Mouse (Mus musculus): Measurements from ENCODE around the gene Gpx1.

GRCm38 (mm10) chr9:108389220-108389619 is 50.5 kb downstream of the Gpx1 start:
- TF ChIP-seq HCFC1 (IDR thresholded peaks at IDR 0.05; ENCODE audit: borderline replicate concordance, insufficient read depth, low read length) (no peak), ZC3H11A (IDR thresholded peaks at IDR 0.05; ENCODE audit: borderline replicate concordance, low read depth, low read length) (no peak), CHD2 (IDR thresholded peaks at IDR 0.05; ENCODE audit: low read depth, low read length) (no peak), ZNF384 (IDR thresholded peaks at IDR 0.05; ENCODE audit: low read depth, low read length) (no peak)

Measured in ES-E14 (cell line).